Mouse (Mus musculus) lung, adult 2 months (tissue): ENCODE measurements around the gene Exosc1.

Experiments used
- CTCF ChIP-seq: fragments of 200-500 bp; IDR thresholded peaks from 2 replicates; pipeline ENCODE4 v1.5.1; 2011; ENCODE audit warnings: mild to moderate bottlenecking, low read length, control low read depth; ENCODE audit not compliant: insufficient read depth
- POLR2A ChIP-seq: fragments of 200-500 bp; IDR thresholded peaks from 2 replicates; pipeline ENCODE4 v1.6.1; 2011; ENCODE audit warnings: low read depth, mild to moderate bottlenecking, control low read depth, low read length, borderline replicate concordance; ENCODE audit errors: extremely low read depth

GRCm38 (mm10) chr19:41905246-41905645, 28.0 kb downstream of the Exosc1 start:
- TF ChIP-seq CTCF, result no peak
- no peak for TF ChIP-seq POLR2A
